In genomic region chr6:52663021-52663420, GRCm38 (mm10) we compare ENCODE assay signal across 8 mouse cellular contexts. TPM values are rescaled to one million over a fixed set of nuclear protein-coding genes. Genes with fewer than 3 reads are reported as not detected.
A peak's percentile ranks its signal among the peaks of the same experiment; 100 is the strongest.
DNase-seq lines count a peak whose midpoint lies in the region; ATAC-seq and TF ChIP-seq lines count a peak whose summit lies in the region.

No protein-coding gene starts in this region.

- H3K79me3 ChIP-seq in C2C12 (ENCODE audit: low read depth) = no peaks in the 10 kb centered on the region

- H3K27ac ChIP-seq in cortical plate, adult 2 months (ENCODE audit: insufficient read depth, low read length) = no peak overlapping the region

- no peak for DNase-seq in frontal cortex, postnatal 10 days (ENCODE audit: low spot score in 2 of 2)
- DNase-seq in lung, postnatal 14 days = peak; percentile 25
- no peak for DNase-seq in ovary, adult 18-20 months (ENCODE audit: low spot score)
- DNase-seq in gastrocnemius, postnatal 10 days = no peak

- H3K27me3 ChIP-seq in C2C12 (ENCODE audit: control insufficient read depth, insufficient read depth, insufficient read length) = no peaks in the 10 kb centered on the region

- no peak for TF ChIP-seq POLR2A in cortical plate, adult 2 months (IDR thresholded peaks at IDR 0.05; ENCODE audit: extremely low read depth, insufficient read depth, low read length)

- no peak overlapping the region for H3ac ChIP-seq in C2C12 (ENCODE audit: control insufficient read depth, insufficient read length, low read depth)

- peak; percentile 50; the same call in 1 of the 2 replicates for ATAC-seq in frontal cortex, adult (ENCODE audit: low TSS enrichment)
- ATAC-seq in activated CD4-positive, CD25-positive, alpha-beta regulatory T cell, adult 4 months = no peak

- no peaks in the 10 kb centered on the region for H3K79me2 ChIP-seq in C2C12 (ENCODE audit: control insufficient read depth, insufficient read depth)

- no peaks in the 10 kb centered on the region; the same call in 1 of the 2 replicates for H3K4me1 ChIP-seq in cortical plate, adult 2 months (ENCODE audit: control insufficient read depth, insufficient read depth, low read length)

- no peak overlapping the region for H3K4me3 ChIP-seq in C2C12 (ENCODE audit: insufficient read depth, poor library complexity, severe bottlenecking)
- no peak overlapping the region for H3K4me3 ChIP-seq in cortical plate, adult 2 months (ENCODE audit: insufficient read depth, low read length)

- H3K36me3 ChIP-seq in C2C12 (ENCODE audit: control insufficient read depth, insufficient read depth) = no peaks in the 10 kb centered on the region

- peak; percentile 28 for TF ChIP-seq CTCF in C2C12 (IDR thresholded peaks at IDR 0.05; ENCODE audit: control insufficient read depth, insufficient read depth, insufficient read length)
- peak; percentile 38; the same call in 1 of the 2 replicates for TF ChIP-seq CTCF in cortical plate, adult 2 months (IDR thresholded peaks at IDR 0.05; ENCODE audit: extremely low read depth, insufficient read depth, low read length)

TF ChIP-seq in C2C12, 6 proteins besides CTCF, POLR2A, EP300 and RAD21:
- no peak for TF ChIP-seq USF1 (IDR thresholded peaks at IDR 0.05; ENCODE audit: low read depth)
- TF ChIP-seq MAX (IDR thresholded peaks at IDR 0.05) = no peak
- TF ChIP-seq MYOD1 (IDR thresholded peaks at IDR 0.05; ENCODE audit: control insufficient read depth, insufficient read length, low read depth) = no peak
- TF ChIP-seq FOSL1 (IDR thresholded peaks at IDR 0.05; ENCODE audit: insufficient read depth, low read length, poor library complexity, severe bottlenecking) = no peak
- TF ChIP-seq CEBPB (IDR thresholded peaks at IDR 0.05; ENCODE audit: low read depth) = no peak
- no peak for TF ChIP-seq MYOG (IDR thresholded peaks at IDR 0.05; ENCODE audit: control insufficient read depth, extremely low read depth, insufficient read length)
TF ChIP-seq in C2C12: peak in this region for 0.

RNA-seq across cellular contexts. Expression of gene Hibadh, which starts 22.8 kb away (rescaled TPM):
- polyA plus RNA-seq in C2C12 (2012; fragmentation: generic; extraction: Trizol) = 26.6 TPM
- 55.8 and 56.0 TPM in 2 replicates for polyA plus RNA-seq in cortical plate, adult 2 months (2012; rRNA removed)
- 10 to 100 TPM; 34.0 to 48.4 TPM for polyA plus RNA-seq in activated CD4-positive, CD25-positive, alpha-beta regulatory T cell, adult 4 months (2017; shearing (Covaris generic))
- 10 to 100 TPM; 81.3 to 91.6 TPM for total RNA-seq in gastrocnemius, postnatal 10 days (2021)

RNA-seq across cellular contexts. Expression of gene Tax1bp1, which starts 50.5 kb away (rescaled TPM):
- 20.5 TPM for polyA plus RNA-seq in C2C12 (2012; fragmentation: generic; extraction: Trizol)
- 79.0 and 80.3 TPM in 2 replicates for polyA plus RNA-seq in cortical plate, adult 2 months (2012; rRNA removed)
- polyA plus RNA-seq in activated CD4-positive, CD25-positive, alpha-beta regulatory T cell, adult 4 months (2017; shearing (Covaris generic)) = 100 to 1,000 TPM; 210 to 248 TPM
- 10 to 100 TPM; 63.9 to 66.6 TPM for total RNA-seq in gastrocnemius, postnatal 10 days (2021)
